Mouse (Mus musculus): ENCODE data around the gene Lgalsl.

DNA sequence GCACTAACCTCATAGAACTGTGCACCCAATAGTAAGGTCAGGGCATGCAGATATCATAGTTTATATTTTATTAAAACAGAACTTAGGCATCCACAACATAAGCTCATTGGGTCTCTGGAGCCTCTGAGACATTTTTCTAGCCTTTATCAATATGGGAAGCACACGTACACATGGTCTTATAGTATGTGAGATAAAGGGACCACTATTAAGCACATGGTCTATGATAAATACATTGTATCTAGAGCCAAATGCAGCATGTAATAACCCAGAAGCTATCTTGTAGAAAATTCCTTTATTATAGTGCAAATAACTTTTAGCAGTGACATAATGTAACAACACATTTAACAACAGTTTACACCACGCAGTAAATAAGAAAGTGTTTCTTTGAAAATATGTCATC lies 7.6 kb downstream of the Lgalsl start:
- no peak for TF ChIP-seq CTCF (IDR thresholded peaks at IDR 0.05; ENCODE audit: borderline replicate concordance, extremely low read depth, insufficient read depth, insufficient read length)
- TF ChIP-seq POLR2A (IDR thresholded peaks at IDR 0.05; ENCODE audit: borderline replicate concordance, extremely low read depth, insufficient read depth, insufficient read length, poor library complexity, severe bottlenecking): no peak
